Mouse (Mus musculus) effector memory CD4-positive, alpha-beta T cell, adult 5 months (primary cell): ENCODE measurements around the gene Fah. TPM values are rescaled to one million over a fixed set of nuclear protein-coding genes. Genes with fewer than 3 reads are reported as not detected.

Source experiments
- polyA plus RNA-seq: library from polyadenylated mRNA; unstranded; fragments of 100-300 nt; shearing (Covaris generic); gene quantifications from one replicate; pipeline ENCODE4 v1.2.1, GENCODE M21; 2017

Gene Fah
- polyA plus RNA-seq, result 3.5 TPM

GRCm38 (mm10) chr7:84606293-84606749, at the start of gene Fah:
Fah (minus strand) TSS chr7:84606722.

Other genes with a start within 250 kb of the Fah start
- gene Arnt2, start 196.5 kb downstream of the Fah start, polyA plus RNA-seq, result 2.8 TPM
- gene Gm2115, start 77.8 kb downstream of the Fah start, polyA plus RNA-seq, result not detected
- 210 TPM for gene Zfand6, start 83.2 kb upstream of the Fah start, polyA plus RNA-seq
- not detected for gene Olfr291, start 246.8 kb upstream of the Fah start, polyA plus RNA-seq